Mouse (Mus musculus): Measurements from ENCODE around the gene Cds1. TPM values are rescaled to one million over a fixed set of nuclear protein-coding genes. Genes with fewer than 3 reads are reported as not detected.

The Cds1 gene
- polyA plus RNA-seq, 1 experiment, result not detected

- Histone ChIP-seq H3K4me1 (ENCODE audit: control insufficient read depth, insufficient read depth, low read length) (peaks cover 24% of the 10 kb centered on the region), H3K4me3 (ENCODE audit: insufficient read depth, low read depth, low read length) (no peak overlapping the region), H3K27ac (ENCODE audit: insufficient read depth, low read depth, low read length) (no peak overlapping the region)
- TF ChIP-seq POLR2A (IDR thresholded peaks at IDR 0.05; ENCODE audit: insufficient read depth, low read depth, low read length), result no peak
- 70% methylated on average over 6 of the region's 6 CpGs for WGBS
Measured at GRCm38 (mm10) chr5:101767486-101767885, 2.6 kb downstream of the Cds1 start.

- H3K4me3 ChIP-seq (ENCODE audit: insufficient read depth, low read depth, low read length), result no peak overlapping the region
- peaks cover 27% of the 10 kb centered on the region for H3K4me1 ChIP-seq (ENCODE audit: control insufficient read depth, insufficient read depth, low read length)
- 97% methylated on average over 7 of the region's 7 CpGs for WGBS
- TF ChIP-seq CTCF (IDR thresholded peaks at IDR 0.05; ENCODE audit: insufficient read depth, low read depth, low read length), result no peak
- no peak for TF ChIP-seq POLR2A (IDR thresholded peaks at IDR 0.05; ENCODE audit: insufficient read depth, low read depth, low read length)
- no peak overlapping the region for H3K27ac ChIP-seq (ENCODE audit: insufficient read depth, low read depth, low read length)
Measured at GRCm38 (mm10) chr5:101768558-101768957, 3.6 kb downstream of the Cds1 start.

DNA sequence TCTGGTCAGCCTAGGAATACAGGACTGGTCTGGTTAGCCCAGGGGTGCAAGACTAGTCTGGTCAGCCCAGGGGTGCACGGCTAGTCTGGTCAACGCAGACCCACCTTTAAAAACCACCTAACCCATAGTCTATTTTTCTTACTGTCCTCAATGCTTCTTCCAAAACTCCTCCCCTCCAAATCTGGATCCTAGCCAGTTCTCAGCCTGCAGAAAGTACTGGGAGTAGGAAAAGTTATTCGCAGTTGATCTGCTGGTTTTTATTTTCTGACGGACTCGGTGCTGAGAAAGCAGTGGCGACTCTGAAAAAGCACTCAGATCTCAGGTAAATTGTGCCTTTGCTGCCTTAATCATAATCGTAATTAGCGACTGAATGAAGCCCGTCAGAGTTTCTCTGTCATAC lies 7.7 kb downstream of the Cds1 start:
- 65% methylated on average over 9 of the region's 9 CpGs for WGBS
- peaks cover 32% of the 10 kb centered on the region for H3K4me1 ChIP-seq (ENCODE audit: control insufficient read depth, insufficient read depth, low read length)
- no peak for TF ChIP-seq POLR2A (IDR thresholded peaks at IDR 0.05; ENCODE audit: insufficient read depth, low read depth, low read length)
- TF ChIP-seq CTCF (IDR thresholded peaks at IDR 0.05; ENCODE audit: insufficient read depth, low read depth, low read length), result no peak
- H3K4me3 ChIP-seq (ENCODE audit: insufficient read depth, low read depth, low read length), result no peak overlapping the region
- H3K27ac ChIP-seq (ENCODE audit: insufficient read depth, low read depth, low read length), result no peak overlapping the region

GRCm38 (mm10) chr5:101775262-101775661 lies 10.3 kb downstream of the Cds1 start:
- WGBS, result 88% methylated on average over 8 of the region's 8 CpGs
- Histone ChIP-seq H3K27ac (ENCODE audit: insufficient read depth, low read depth, low read length) (no peak overlapping the region), H3K4me3 (ENCODE audit: insufficient read depth, low read depth, low read length) (no peak overlapping the region), H3K4me1 (ENCODE audit: control insufficient read depth, insufficient read depth, low read length) (peaks cover 37% of the 10 kb centered on the region)
- TF ChIP-seq CTCF (IDR thresholded peaks at IDR 0.05; ENCODE audit: insufficient read depth, low read depth, low read length), result no peak
- no peak for TF ChIP-seq POLR2A (IDR thresholded peaks at IDR 0.05; ENCODE audit: insufficient read depth, low read depth, low read length)

- H3K27ac ChIP-seq (ENCODE audit: insufficient read depth, low read depth, low read length), result no peak overlapping the region
- H3K4me1 ChIP-seq (ENCODE audit: control insufficient read depth, insufficient read depth, low read length), result peaks cover 39% of the 10 kb centered on the region
- WGBS, result 62% methylated on average over 8 of the region's 8 CpGs
- no peak for TF ChIP-seq POLR2A (IDR thresholded peaks at IDR 0.05; ENCODE audit: insufficient read depth, low read depth, low read length)
- TF ChIP-seq CTCF (IDR thresholded peaks at IDR 0.05; ENCODE audit: insufficient read depth, low read depth, low read length), result no peak
- H3K4me3 ChIP-seq (ENCODE audit: insufficient read depth, low read depth, low read length), result no peak overlapping the region
Measured at GRCm38 (mm10) chr5:101776528-101776927, 11.6 kb downstream of the Cds1 start.

GRCm38 (mm10) chr5:101779376-101779863 lies 14.5 kb downstream of the Cds1 start:
- no peak for TF ChIP-seq POLR2A (IDR thresholded peaks at IDR 0.05; ENCODE audit: insufficient read depth, low read depth, low read length)
- TF ChIP-seq CTCF (IDR thresholded peaks at IDR 0.05; ENCODE audit: insufficient read depth, low read depth, low read length), result no peak
- H3K4me3 ChIP-seq (ENCODE audit: insufficient read depth, low read depth, low read length), result no peak overlapping the region
- H3K27ac ChIP-seq (ENCODE audit: insufficient read depth, low read depth, low read length), result no peak overlapping the region
- 54% methylated on average over 15 of the region's 15 CpGs for WGBS
- peaks cover 45% of the 10 kb centered on the region for H3K4me1 ChIP-seq (ENCODE audit: control insufficient read depth, insufficient read depth, low read length)

DNA sequence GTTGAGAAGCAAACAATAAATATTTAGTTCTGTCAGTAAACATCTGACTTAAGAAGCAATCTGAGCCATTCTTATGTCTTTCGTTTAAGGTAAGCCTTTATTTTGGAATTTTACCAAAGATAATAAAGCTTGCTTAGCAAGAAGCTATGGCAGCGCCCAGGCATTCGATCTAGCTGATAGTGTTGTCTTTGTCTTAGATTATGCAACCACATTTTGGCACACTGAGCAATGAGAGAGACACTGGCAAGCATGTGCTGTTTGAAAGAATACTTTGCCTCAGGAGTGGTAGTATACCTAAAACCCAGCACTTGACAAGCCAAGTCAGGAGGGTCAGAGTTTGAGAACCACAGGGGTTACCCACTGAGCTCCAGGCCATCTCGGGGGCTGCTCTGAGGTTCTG lies 16.0 kb downstream of the Cds1 start:
- Histone ChIP-seq H3K4me1 (ENCODE audit: control insufficient read depth, insufficient read depth, low read length) (peaks cover 48% of the 10 kb centered on the region), H3K4me3 (ENCODE audit: insufficient read depth, low read depth, low read length) (no peak overlapping the region), H3K27ac (ENCODE audit: insufficient read depth, low read depth, low read length) (no peak overlapping the region)
- 61% methylated on average over 4 of the region's 4 CpGs for WGBS
- TF ChIP-seq POLR2A (IDR thresholded peaks at IDR 0.05; ENCODE audit: insufficient read depth, low read depth, low read length) (no peak), CTCF (IDR thresholded peaks at IDR 0.05; ENCODE audit: insufficient read depth, low read depth, low read length) (no peak)

GRCm38 (mm10) chr5:101784328-101784727 lies 19.4 kb downstream of the Cds1 start:
- Histone ChIP-seq H3K27ac (ENCODE audit: insufficient read depth, low read depth, low read length) (peak overlapping the region; percentile 39; the same call in 1 of the 2 replicates), H3K4me1 (ENCODE audit: control insufficient read depth, insufficient read depth, low read length) (peaks cover 28% of the 10 kb centered on the region), H3K4me3 (ENCODE audit: insufficient read depth, low read depth, low read length) (no peak overlapping the region)
- 32% methylated on average over 3 of the region's 3 CpGs for WGBS
- TF ChIP-seq POLR2A (IDR thresholded peaks at IDR 0.05; ENCODE audit: insufficient read depth, low read depth, low read length), result no peak
- TF ChIP-seq CTCF (IDR thresholded peaks at IDR 0.05; ENCODE audit: insufficient read depth, low read depth, low read length), result no peak

DNA sequence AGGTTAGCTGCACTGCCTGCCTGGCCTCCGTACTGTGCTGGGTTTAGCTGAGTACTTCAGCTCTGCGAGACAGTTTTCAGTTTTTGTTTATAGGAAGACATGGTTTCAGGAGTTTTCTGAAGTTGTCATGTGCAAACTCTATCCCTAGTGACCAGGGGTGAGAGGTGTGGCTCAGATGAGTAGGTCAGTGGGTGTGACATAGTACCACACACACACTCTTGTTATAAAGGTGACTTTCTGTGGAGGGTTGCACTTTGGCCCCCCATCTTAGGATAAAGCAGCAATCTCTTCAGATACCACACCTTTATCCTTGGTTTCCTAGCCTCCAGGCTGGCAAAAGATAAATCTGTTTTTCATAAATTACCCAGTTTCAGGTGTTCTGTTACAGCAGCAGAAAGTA lies 19.9 kb downstream of the Cds1 start:
- WGBS, result 88% methylated on average over 2 of the region's 2 CpGs
- no peak for TF ChIP-seq POLR2A (IDR thresholded peaks at IDR 0.05; ENCODE audit: insufficient read depth, low read depth, low read length)
- no peak for TF ChIP-seq CTCF (IDR thresholded peaks at IDR 0.05; ENCODE audit: insufficient read depth, low read depth, low read length)
- peaks cover 24% of the 10 kb centered on the region for H3K4me1 ChIP-seq (ENCODE audit: control insufficient read depth, insufficient read depth, low read length)
- no peak overlapping the region for H3K4me3 ChIP-seq (ENCODE audit: insufficient read depth, low read depth, low read length)
- H3K27ac ChIP-seq (ENCODE audit: insufficient read depth, low read depth, low read length), result no peak overlapping the region
